In genomic region chr3:19444914-19445313, GRCm38 (mm10) we compare ENCODE assay signal across 30 mouse cellular contexts.
DNase-seq lines count a peak whose midpoint lies in the region; ATAC-seq and TF ChIP-seq lines count a peak whose summit lies in the region.
"Had no signal": no experiment of that assay in that cellular context is flagged by ENCODE, and none has a peak within 500 bp of the region (broad histone marks: within the 10 kb centered on the region; RNA-seq: fewer than 3 reads in every experiment).

No protein-coding gene starts in this region.

- H3K4me2 ChIP-seq in heart, postnatal 0 days (ENCODE audit: low read depth, low read length), result no peak overlapping the region
- H3K4me2 ChIP-seq in liver, embryonic 12.5 days, result no peak overlapping the region
- H3K4me2 ChIP-seq: forebrain, embryonic 13.5 days; heart, embryonic 12.5 days; hindbrain, embryonic 13.5 days; lung, embryonic 15.5 days; neural tube, embryonic 12.5 days had no signal

- DNase-seq in gastrocnemius, adult 18-20 months (ENCODE audit: low spot score), result peak; percentile 39
- DNase-seq in gastrocnemius, adult 2 months, result no peak
- peak; percentile 12 for DNase-seq in heart, postnatal 0 days (ENCODE audit: low spot score)
- DNase-seq in heart, postnatal 25 days (ENCODE audit: low spot score), result no peak
- peak; percentile 31 for DNase-seq in liver, adult 2 months (ENCODE audit: extremely low read depth, low read depth, low spot score)
- DNase-seq in brain, embryonic 14.5 days (ENCODE audit: low read depth), result peak; percentile 5
- DNase-seq in right cerebral cortex, adult 18-20 months, result no peak
- DNase-seq: adrenal gland, adult 8-10 months; cerebellum, adult 11-12 months; cerebellum, adult 9-11 months; gastrocnemius, postnatal 25 days; kidney, postnatal 4 days; layer of hippocampus, postnatal 36 days; left cerebral cortex, postnatal 4 days; liver; right cerebral cortex, postnatal 4 days; thymus, adult 2 months; thymus, postnatal 36 days had no signal

- no peak for ATAC-seq in heart, postnatal 0 days (ENCODE audit: insufficient read depth, low read depth)
- no peak for ATAC-seq in liver, embryonic 12.5 days
- ATAC-seq: activated CD4-positive, CD25-positive, alpha-beta regulatory T cell, adult 4 months; CD4-positive, CD25-positive, alpha-beta regulatory T cell, adult 4 months; forebrain, embryonic 13.5 days; intestine, postnatal 0 days; midbrain, embryonic 16.5 days had no signal

- intact Hi-C loops in gastrocnemius, adult 2 months (cut with DNase I), result no loop called here
- intact Hi-C loops in heart, postnatal 25 days (cut with DNase I), result no loop called here

- H3K36me3 ChIP-seq in heart, postnatal 0 days (replicated peaks; ENCODE audit: control insufficient read depth, insufficient read depth, low read length), result no peaks in the 10 kb centered on the region
- no peaks in the 10 kb centered on the region for H3K36me3 ChIP-seq in liver, adult 2 months (ENCODE audit: control insufficient read depth, insufficient read depth, low read length)
- H3K36me3 ChIP-seq in liver, embryonic 12.5 days, result no peaks in the 10 kb centered on the region
- H3K36me3 ChIP-seq: heart, embryonic 12.5 days; hindbrain, embryonic 13.5 days; lung, embryonic 15.5 days; midbrain, embryonic 10.5 days; neural tube, embryonic 12.5 days had no signal

- TF ChIP-seq EP300 in heart, postnatal 0 days (IDR thresholded peaks at IDR 0.05; ENCODE audit: low read depth), result no peak

- no peaks in the 10 kb centered on the region for H3K4me1 ChIP-seq in heart, postnatal 0 days (ENCODE audit: control insufficient read depth, insufficient read depth)
- no peaks in the 10 kb centered on the region; the same call in none of the 2 replicates for H3K4me1 ChIP-seq in liver, adult 2 months (ENCODE audit: control insufficient read depth, insufficient read depth, low read length)
- no peaks in the 10 kb centered on the region for H3K4me1 ChIP-seq in liver, embryonic 12.5 days
- H3K4me1 ChIP-seq: forebrain, embryonic 13.5 days; heart, embryonic 12.5 days; hindbrain, embryonic 13.5 days; lung, embryonic 15.5 days; midbrain, embryonic 10.5 days; neural tube, embryonic 12.5 days had no signal

- H3K9ac ChIP-seq in heart, postnatal 0 days (replicated peaks; ENCODE audit: low read depth, low read length), result no peak overlapping the region
- H3K9ac ChIP-seq in liver, adult 2 months (ENCODE audit: low read depth, low read length), result no peak overlapping the region
- H3K9ac ChIP-seq in liver, embryonic 12.5 days, result no peak overlapping the region
- H3K9ac ChIP-seq: forebrain, embryonic 13.5 days; heart, embryonic 12.5 days; hindbrain, embryonic 13.5 days; lung, embryonic 15.5 days; neural tube, embryonic 12.5 days had no signal

- TF ChIP-seq POLR2A in liver, adult 2 months (IDR thresholded peaks at IDR 0.05; ENCODE audit: extremely low read depth, insufficient read depth, low read length), result no peak
- no peak for TF ChIP-seq POLR2A in brain, embryonic 14.5 days (IDR thresholded peaks at IDR 0.05; ENCODE audit: borderline replicate concordance, extremely low read depth, insufficient read depth, insufficient read length, poor library complexity, severe bottlenecking)

- H3K4me3 ChIP-seq in gastrocnemius, adult 2 months, result no peak overlapping the region
- H3K4me3 ChIP-seq in heart, postnatal 0 days (ENCODE audit: low read depth, low read length), result no peak overlapping the region
- H3K4me3 ChIP-seq in liver, adult 2 months (ENCODE audit: insufficient read depth, low read depth, low read length), result no peak overlapping the region
- H3K4me3 ChIP-seq in liver, embryonic 12.5 days, result no peak overlapping the region
- H3K4me3 ChIP-seq: forebrain, embryonic 13.5 days; heart, embryonic 12.5 days; hindbrain, embryonic 13.5 days; lung, embryonic 15.5 days; midbrain, embryonic 10.5 days; myocyte; neural tube, embryonic 12.5 days had no signal

- H3K27me3 ChIP-seq in heart, postnatal 0 days (ENCODE audit: control insufficient read depth, insufficient read depth, low read length), result no peaks in the 10 kb centered on the region
- no peaks in the 10 kb centered on the region for H3K27me3 ChIP-seq in liver, adult 2 months (ENCODE audit: control insufficient read depth, insufficient read depth, low read length)
- H3K27me3 ChIP-seq in liver, embryonic 12.5 days (replicated peaks), result no peaks in the 10 kb centered on the region
- H3K27me3 ChIP-seq: forebrain, embryonic 13.5 days; heart, embryonic 12.5 days; hindbrain, embryonic 13.5 days; lung, embryonic 15.5 days; neural tube, embryonic 12.5 days had no signal

- no peaks in the 10 kb centered on the region for H3K79me2 ChIP-seq in liver, adult 2 months (ENCODE audit: control insufficient read depth, insufficient read depth, low read length)

- no peak overlapping the region for H3K27ac ChIP-seq in gastrocnemius, adult 2 months
- H3K27ac ChIP-seq in heart, postnatal 0 days (ENCODE audit: low read depth), result no peak overlapping the region
- no peak overlapping the region for H3K27ac ChIP-seq in liver, adult 2 months (replicated peaks; ENCODE audit: insufficient read depth, low read depth, low read length)
- H3K27ac ChIP-seq in liver, embryonic 12.5 days, result no peak overlapping the region
- H3K27ac ChIP-seq: forebrain, embryonic 13.5 days; hindbrain, embryonic 13.5 days; lung, embryonic 15.5 days; midbrain, embryonic 10.5 days; neural tube, embryonic 12.5 days had no signal

- no peak for TF ChIP-seq CTCF in gastrocnemius, adult 2 months (IDR thresholded peaks at IDR 0.05)
- no peak for TF ChIP-seq CTCF in heart, postnatal 0 days (IDR thresholded peaks at IDR 0.05; ENCODE audit: low read depth)
- TF ChIP-seq CTCF in liver, adult 2 months (IDR thresholded peaks at IDR 0.05; ENCODE audit: low read depth, low read length), result no peak
- no peak for TF ChIP-seq CTCF in brain, embryonic 14.5 days (IDR thresholded peaks at IDR 0.05; ENCODE audit: borderline replicate concordance, extremely low read depth, insufficient read depth, insufficient read length)

- no peaks in the 10 kb centered on the region for H3K9me3 ChIP-seq in heart, postnatal 0 days (replicated peaks; ENCODE audit: control insufficient read depth, low read length)
- no peaks in the 10 kb centered on the region for H3K9me3 ChIP-seq in liver, embryonic 12.5 days (replicated peaks)
- H3K9me3 ChIP-seq: forebrain, embryonic 13.5 days; heart, embryonic 12.5 days; hindbrain, embryonic 13.5 days; lung, embryonic 15.5 days; midbrain, embryonic 10.5 days; neural tube, embryonic 12.5 days had no signal

- WGBS in heart, postnatal 0 days, result 47% methylated on average over 2 of the region's 2 CpGs
- WGBS in liver, adult 2 months, result 52% methylated on average over 2 of the region's 2 CpGs
- 48% methylated on average over 2 of the region's 2 CpGs for WGBS in liver, embryonic 12.5 days (ENCODE audit: insufficient replicate concordance)

Comparison
In these comparisons a context has a peak if more than half of its experiments do, and no peak if none do; other contexts are left out.
1. DNase-seq: peak in gastrocnemius, adult 18-20 months (single experiment), heart, postnatal 0 days (single experiment), liver, adult 2 months (single experiment) and brain, embryonic 14.5 days (single experiment); none in gastrocnemius, adult 2 months (single experiment), heart, postnatal 25 days (single experiment) and right cerebral cortex, adult 18-20 months (single experiment).